Mouse (Mus musculus): ENCODE results near the gene Txnip. TPM values are rescaled to one million over a fixed set of nuclear protein-coding genes. Genes with fewer than 3 reads are reported as not detected.
A peak's percentile ranks its signal among the peaks of the same experiment; 100 is the strongest.

Gene Txnip
- total RNA-seq, 2 experiments from 2014 or later, result 94.6 to 139 TPM

DNA sequence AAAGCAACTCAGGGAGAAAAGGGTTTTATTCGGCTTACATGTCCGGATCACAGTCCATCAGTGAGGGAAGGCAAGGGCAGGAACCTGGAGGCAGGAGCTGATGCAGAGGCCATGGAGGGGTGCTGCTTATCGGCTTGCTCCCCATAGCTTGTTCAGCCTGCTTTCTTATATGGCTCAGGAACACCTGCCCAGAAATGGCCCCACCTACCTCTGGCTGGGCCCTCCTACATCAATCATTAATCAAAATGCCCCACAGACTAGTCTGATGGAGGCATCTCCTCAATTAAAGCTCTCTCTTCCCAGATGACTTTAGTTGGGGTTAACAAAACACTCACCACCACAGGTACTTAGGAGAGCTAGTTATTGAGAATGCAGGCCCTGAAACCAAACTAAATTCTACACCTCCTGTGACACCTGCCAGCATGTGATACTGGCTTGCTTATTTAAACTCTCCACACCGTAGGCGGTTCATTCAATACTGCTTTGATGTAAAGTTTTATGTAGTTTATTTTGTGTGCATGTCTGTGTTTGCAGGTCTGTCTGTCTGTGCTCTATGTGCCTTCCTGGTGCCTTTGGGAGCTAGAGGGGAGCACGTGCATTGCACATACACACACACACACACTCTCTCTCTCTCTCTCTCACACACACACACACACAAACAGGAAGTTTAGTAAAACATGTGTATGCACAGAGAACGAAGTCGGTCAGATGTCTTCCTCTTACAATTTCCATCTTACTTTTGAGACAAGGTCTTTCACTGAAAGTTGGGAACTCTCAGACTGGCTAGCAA lies 9.1 kb downstream of the Txnip start:
- ATAC-seq (replicated peaks; ENCODE audit: poor library complexity), result no peak

- ATAC-seq (replicated peaks; ENCODE audit: poor library complexity), result no peak
These were observed 10.8 kb downstream of the Txnip start for GRCm38 (mm10) chr3:96568605-96569004.

DNA sequence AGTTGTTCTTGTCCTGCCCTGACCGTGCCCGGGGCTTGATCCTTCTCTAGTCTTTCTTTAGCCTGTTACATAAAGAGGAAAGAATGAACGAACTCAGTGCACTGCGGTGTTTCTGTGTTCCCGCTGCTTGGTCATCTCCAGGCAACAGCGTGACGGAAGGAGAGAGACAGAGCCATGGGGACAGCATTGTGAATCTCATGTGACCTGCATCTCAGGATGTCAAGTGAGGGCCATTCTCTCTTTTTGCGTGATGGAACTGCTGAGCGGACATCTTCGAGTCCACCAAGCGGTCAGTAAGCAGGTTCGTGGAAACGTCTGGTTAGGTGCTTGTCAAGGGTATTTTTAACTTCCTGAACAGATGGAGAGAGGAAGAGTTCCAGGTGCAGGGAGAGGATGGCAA lies 11.7 kb downstream of the Txnip start:
- no peak for ATAC-seq (replicated peaks; ENCODE audit: poor library complexity)

DNA sequence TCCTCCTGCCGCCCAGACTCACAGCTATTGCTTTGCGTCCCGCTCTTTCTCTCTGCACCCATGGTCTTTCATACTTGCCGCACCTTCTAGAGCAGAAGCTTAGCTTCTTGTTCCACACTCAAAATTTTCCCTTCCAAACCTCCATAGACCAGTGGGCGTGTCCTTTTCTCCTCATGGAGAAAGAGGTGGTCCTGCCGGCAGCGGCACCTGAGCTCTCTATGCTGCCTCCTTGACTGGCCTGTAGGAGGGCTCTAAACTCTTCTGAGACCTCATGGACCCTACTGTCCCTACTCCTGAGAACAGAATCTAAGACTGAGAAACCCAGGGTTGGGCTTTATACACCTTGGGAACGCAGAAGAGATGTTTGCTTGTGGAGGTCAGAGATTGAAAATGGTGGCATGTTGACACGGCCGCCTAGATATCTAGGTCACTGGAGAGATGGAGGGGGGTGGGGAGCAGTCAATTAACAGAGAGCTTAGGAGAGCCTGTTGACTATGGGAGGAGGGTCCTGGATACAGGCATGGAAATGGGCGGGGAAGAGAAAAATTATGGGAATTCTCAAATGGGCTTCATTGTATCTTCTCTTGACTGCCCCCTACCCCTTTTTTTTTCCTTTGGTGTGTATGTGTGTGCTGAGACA lies 12.3 kb downstream of the Txnip start:
- ATAC-seq (replicated peaks; ENCODE audit: poor library complexity), result no peak

- ATAC-seq (replicated peaks; ENCODE audit: poor library complexity), result no peak
These were observed 12.9 kb downstream of the Txnip start for GRCm38 (mm10) chr3:96570643-96571042.

DNA sequence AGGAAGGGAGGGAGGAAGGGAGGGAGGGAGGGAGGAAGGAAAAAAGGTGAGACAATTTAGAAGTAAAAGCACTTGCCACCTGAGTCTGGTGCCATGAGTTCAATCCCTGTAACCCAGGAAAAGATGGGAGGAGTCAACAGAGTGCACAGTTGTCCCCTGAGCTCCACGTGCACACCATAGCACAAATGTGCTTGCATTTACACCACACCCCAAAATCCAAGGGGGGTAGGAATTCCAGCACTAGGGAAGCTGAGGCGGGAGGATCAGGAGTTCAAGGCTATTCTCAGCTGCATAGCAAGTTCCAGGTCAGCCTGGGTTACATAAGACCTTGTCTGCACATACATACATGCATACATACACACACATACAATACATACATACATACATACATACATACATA lies 13.6 kb downstream of the Txnip start:
- no peak for ATAC-seq (replicated peaks; ENCODE audit: poor library complexity)

DNA sequence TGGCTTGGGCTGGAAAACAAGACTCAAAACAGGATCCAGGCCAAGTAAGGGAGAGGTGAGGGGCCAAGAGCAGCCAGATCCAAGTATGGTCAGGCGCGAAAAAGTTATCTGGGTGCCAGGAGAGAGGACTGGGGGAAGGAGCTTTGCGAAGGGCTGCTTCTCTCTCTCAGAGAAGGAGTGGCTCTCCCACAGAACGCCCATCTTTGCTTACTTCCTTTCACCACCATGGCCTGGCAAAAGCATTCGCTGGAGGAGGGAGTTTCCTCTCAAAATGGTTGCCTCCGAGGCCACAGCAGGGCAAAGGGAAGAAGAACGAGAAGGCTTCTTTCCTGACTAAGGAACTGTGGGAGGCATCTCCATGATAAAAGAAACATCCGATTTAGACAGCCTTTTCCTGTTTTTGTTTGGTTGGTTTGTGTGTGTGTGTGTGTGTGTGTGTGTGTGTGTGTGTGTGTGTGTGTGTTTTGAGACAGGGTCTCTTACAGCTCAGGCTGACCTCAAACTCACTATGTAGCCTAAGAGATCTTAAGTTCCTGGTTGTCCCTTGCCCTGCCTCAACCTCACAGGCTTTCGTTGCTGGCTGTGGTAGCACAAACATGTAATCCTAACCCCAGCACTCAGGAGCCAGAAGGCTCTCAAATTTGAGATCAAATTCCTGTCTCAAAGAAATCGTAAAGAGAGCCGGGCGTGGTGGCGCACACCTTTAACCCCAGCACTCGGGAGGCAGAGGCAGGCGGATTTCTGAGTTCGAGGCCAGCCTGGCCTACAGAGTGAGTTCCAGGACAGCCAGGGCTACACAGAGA lies 14.3 kb downstream of the Txnip start:
- ATAC-seq (replicated peaks; ENCODE audit: poor library complexity), result 0 out of 2 replicates have a peak, but pooled peaks have one; percentile 16

- no peak for ATAC-seq (replicated peaks; ENCODE audit: poor library complexity)
These were observed 16.1 kb downstream of the Txnip start for GRCm38 (mm10) chr3:96573611-96574511.

DNA sequence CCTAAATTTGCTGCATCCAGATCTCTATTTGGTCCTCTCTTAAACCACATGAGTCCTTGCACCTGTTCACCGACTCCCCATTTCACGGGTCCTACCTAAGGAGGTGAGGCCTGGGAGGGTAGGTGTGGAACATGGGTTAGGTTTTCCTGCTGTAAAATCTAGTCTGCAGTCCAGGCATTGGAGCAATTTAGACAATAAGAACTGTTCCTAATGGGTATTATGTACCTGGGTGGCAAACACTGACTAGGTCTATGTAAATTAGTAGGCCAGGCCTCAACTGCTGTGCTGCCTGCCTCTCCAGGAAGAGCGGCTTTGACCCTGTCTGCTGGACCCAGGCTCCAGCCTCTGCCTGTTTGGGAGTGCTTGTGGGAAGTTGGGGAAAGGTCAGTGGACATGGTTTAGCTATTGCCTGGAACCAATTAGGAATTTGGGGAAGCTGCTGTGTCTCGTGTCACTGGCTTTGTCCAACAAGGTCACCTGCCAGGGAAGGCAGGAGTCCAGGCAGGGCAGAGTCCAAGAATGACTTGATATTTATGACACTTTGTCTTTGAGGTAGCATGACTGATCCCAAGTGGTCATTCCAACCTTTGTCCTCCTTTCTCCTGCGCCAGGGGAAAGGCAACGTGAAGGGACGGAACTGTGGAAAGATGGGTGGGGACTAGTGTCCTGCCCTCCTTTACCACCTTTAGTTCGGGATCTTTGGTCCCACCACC lies 17.7 kb downstream of the Txnip start:
- no peak for ATAC-seq (replicated peaks; ENCODE audit: poor library complexity)

DNA sequence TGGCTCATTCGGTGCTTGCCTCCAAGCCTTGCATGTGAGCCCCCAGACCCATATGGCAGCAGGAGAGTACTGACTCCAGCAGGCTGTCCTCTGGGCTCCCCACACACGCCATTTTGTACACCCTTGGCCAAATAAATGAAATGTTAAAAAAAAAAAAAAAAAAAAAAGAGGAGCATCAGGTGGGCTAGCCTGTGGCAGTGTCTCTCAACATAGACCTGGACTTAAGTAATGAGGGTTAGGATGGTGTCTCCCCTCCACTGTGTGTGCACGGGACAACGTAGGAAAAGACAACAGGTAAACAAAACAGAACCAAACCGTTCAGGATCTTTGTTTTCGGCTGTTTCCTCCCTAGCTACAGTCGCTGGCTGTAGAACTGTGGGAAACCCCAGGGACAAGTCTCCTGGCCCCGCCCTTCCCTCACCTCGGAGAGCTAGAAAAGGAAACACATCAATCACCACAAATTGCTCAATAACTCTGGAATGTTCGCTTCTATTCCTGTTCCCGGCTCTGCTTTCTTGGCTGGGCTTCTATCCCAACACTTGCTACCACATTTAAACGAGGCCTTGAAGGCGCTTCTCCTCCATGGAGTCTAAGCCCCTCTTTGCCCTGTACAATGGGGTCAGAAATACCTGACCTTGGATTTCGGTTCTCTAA lies 18.4 kb downstream of the Txnip start:
- peak; percentile 14; the same call in 1 of the 2 replicates for ATAC-seq (replicated peaks; ENCODE audit: poor library complexity)

- ATAC-seq (replicated peaks; ENCODE audit: poor library complexity), result peak; percentile 85
These were observed 19.2 kb downstream of the Txnip start, which contains the start of gene Gm16253 for GRCm38 (mm10) chr3:96576690-96577541. Gene Gm16253, plus strand, starts transcription at chr3:96576984.

DNA sequence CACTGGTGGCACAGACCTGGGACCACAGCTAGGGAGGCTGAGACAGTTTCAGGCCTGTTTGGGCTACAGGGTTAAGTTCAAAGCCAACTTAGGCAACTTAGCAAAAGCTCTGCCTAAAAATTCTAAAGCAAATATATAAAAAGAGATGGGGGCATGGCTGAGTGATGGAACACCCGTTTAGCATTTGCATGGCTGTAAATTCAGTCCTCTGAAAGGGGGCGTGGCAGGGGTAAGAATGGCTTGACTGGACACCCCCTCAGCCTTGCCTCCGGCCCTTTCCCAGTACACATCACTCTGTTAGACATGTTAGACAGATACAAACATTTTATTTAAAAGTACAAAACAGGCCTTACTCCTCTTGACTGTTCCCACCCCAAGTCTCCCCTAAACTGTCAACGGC lies 19.8 kb downstream of the Txnip start:
- ATAC-seq (replicated peaks; ENCODE audit: poor library complexity), result no peak

DNA sequence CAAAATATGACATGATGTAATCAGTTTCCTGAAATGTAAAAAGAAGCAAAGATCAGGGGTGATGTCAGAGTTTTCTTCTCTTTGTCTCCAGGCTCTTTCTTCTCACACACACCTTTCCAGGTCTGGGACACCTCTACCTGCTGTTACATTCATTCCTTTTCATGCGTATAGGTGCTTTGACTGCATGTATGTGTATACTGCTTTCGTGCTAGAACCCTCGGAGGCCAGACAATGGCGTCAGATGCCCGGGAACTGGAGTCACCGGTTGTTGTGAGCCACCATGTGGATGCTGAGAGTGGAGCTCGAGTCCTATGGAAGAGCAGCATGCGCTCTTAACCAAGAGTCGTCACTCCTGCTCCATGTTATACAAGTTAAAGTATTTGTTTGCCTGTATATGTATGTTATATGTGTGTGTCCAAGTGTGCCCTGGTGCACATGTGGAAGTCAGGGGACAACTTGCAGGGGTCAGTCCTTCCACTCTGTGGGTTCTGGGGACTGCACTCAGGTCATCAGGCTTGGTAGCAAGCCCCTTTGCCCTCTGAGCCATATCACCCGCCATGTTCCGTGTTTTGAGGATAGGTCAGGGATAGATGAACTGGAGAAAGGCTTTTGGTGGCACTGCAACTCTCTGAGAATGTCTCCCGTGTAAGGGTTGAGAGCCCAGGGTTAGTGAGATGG lies 20.9 kb downstream of the Txnip start:
- no peak for ATAC-seq (replicated peaks; ENCODE audit: poor library complexity)

- no peak for ATAC-seq (replicated peaks; ENCODE audit: poor library complexity)
These were observed 21.5 kb downstream of the Txnip start for GRCm38 (mm10) chr3:96579239-96579750.

- peak; percentile 86 for ATAC-seq (replicated peaks; ENCODE audit: poor library complexity)
These were observed 22.2 kb downstream of the Txnip start for GRCm38 (mm10) chr3:96579885-96580454.

- no peak for ATAC-seq (replicated peaks; ENCODE audit: poor library complexity)
These were observed 23.4 kb downstream of the Txnip start for GRCm38 (mm10) chr3:96581141-96581540.

Measured in megakaryocyte progenitor cell, adult 5-6 weeks (primary cell).